Mouse (Mus musculus): ENCODE data around the gene Dad1. TPM values are rescaled to one million over a fixed set of nuclear protein-coding genes. Genes with fewer than 3 reads are reported as not detected.

The Dad1 gene
- polyA plus RNA-seq, 1 experiment, result 130 TPM

DNA sequence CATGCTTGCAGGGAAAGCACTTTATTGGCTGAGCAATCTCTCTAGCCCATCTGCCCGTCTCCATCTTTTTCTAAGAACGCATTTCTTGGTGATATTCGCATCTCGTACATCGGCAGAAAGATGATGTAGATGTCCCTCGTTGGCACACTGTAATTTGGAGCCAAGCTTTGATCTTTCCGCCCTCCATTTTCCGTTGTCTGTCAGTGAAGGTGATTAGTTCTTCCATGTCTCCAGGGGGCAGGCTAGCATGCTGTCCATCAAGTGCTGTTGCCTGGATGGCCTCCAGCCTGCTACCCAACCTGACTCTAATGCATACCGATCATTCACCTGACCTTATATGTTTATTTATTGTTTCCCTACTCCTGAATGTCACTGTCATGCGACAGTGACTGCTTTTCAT is 50.1 kb downstream of the Dad1 start:
- Histone ChIP-seq H3K27ac (ENCODE audit: insufficient read depth, low read depth, low read length) (no peak overlapping the region), H3K4me1 (ENCODE audit: control insufficient read depth, insufficient read depth, low read length) (no peaks in the 10 kb centered on the region), H3K4me3 (ENCODE audit: insufficient read depth, low read length) (no peak overlapping the region)
- no peak for TF ChIP-seq CTCF (IDR thresholded peaks at IDR 0.05; ENCODE audit: low read depth, low read length)
- no peak for TF ChIP-seq POLR2A (IDR thresholded peaks at IDR 0.05; ENCODE audit: borderline replicate concordance, low read depth, low read length)

DNA sequence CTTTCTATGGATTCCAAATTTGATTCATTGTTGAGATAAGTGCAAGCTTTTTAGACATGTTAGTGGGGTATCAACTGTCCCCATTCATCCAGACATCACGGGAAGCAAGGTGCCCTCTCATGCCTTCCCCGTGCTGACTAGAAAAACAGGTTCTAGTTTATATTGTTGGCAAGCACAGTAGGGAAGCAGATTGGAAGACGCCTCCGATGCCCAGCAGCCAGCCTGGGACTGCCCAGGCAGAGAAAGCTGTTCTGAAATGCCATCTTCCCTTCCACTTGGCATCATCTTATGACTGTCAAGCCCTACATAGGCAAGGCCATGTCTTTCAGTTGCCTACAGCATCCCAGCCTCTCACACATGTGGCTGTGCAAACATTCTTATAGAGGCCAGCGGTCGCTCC is 50.7 kb downstream of the Dad1 start:
- H3K4me3 ChIP-seq (ENCODE audit: insufficient read depth, low read length), result no peak overlapping the region
- TF ChIP-seq CTCF (IDR thresholded peaks at IDR 0.05; ENCODE audit: low read depth, low read length) (no peak), POLR2A (IDR thresholded peaks at IDR 0.05; ENCODE audit: borderline replicate concordance, low read depth, low read length) (no peak)
- no peaks in the 10 kb centered on the region for H3K4me1 ChIP-seq (ENCODE audit: control insufficient read depth, insufficient read depth, low read length)
- H3K27ac ChIP-seq (ENCODE audit: insufficient read depth, low read depth, low read length), result no peak overlapping the region

GRCm38 (mm10) chr14:54200363-54200762 is 53.5 kb downstream of the Dad1 start:
- Histone ChIP-seq H3K4me1 (ENCODE audit: control insufficient read depth, insufficient read depth, low read length) (no peaks in the 10 kb centered on the region), H3K4me3 (ENCODE audit: insufficient read depth, low read length) (no peak overlapping the region), H3K27ac (ENCODE audit: insufficient read depth, low read depth, low read length) (no peak overlapping the region)
- no peak for TF ChIP-seq POLR2A (IDR thresholded peaks at IDR 0.05; ENCODE audit: borderline replicate concordance, low read depth, low read length)
- no peak for TF ChIP-seq CTCF (IDR thresholded peaks at IDR 0.05; ENCODE audit: low read depth, low read length)

DNA sequence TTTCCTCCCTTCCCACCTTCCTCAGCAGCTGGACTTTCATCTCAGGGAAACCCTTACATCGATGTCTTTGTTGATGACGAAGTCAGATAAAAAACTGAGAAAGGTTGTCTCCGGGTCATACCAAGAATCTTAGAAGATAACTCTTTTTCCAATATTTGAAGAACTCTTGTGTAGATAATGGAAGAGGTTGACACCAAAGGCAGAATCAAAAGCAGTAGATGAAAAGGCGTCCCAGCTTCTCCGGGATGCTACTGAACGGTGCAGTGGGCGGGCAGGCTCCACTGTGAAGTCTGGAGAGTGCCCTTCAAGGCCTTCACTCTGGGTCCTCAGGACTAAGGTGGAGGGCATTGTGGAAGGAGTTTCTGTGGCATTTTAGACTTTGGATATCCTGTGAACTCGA is 54.2 kb downstream of the Dad1 start:
- TF ChIP-seq CTCF (IDR thresholded peaks at IDR 0.05; ENCODE audit: low read depth, low read length) (no peak), POLR2A (IDR thresholded peaks at IDR 0.05; ENCODE audit: borderline replicate concordance, low read depth, low read length) (no peak)
- Histone ChIP-seq H3K27ac (ENCODE audit: insufficient read depth, low read depth, low read length) (no peak overlapping the region), H3K4me1 (ENCODE audit: control insufficient read depth, insufficient read depth, low read length) (no peaks in the 10 kb centered on the region), H3K4me3 (ENCODE audit: insufficient read depth, low read length) (no peak overlapping the region)

DNA sequence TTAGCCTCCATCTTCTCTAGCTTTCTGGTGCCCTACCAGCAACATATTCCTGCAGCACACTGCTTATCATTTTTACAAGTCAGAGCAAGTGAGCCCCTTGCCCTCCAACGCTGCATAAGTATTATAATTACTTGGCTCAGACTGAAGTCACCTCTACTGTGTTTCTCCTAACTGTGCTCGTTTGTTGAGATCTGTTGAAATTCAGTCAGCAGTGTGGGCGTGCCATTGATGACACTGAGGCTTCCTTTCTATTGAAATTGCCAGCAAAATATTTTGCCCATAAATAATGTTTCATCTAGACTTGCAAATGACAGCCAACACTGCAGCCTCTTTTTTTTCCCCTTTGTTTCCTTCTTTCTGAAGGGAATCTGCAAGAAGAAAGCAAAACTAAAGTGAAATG is 56.2 kb downstream of the Dad1 start:
- no peak overlapping the region for H3K4me3 ChIP-seq (ENCODE audit: insufficient read depth, low read length)
- H3K4me1 ChIP-seq (ENCODE audit: control insufficient read depth, insufficient read depth, low read length), result no peaks in the 10 kb centered on the region
- no peak overlapping the region for H3K27ac ChIP-seq (ENCODE audit: insufficient read depth, low read depth, low read length)
- no peak for TF ChIP-seq CTCF (IDR thresholded peaks at IDR 0.05; ENCODE audit: low read depth, low read length)
- no peak for TF ChIP-seq POLR2A (IDR thresholded peaks at IDR 0.05; ENCODE audit: borderline replicate concordance, low read depth, low read length)

GRCm38 (mm10) chr14:54195838-54196423 is 58.0 kb downstream of the Dad1 start:
- H3K4me1 ChIP-seq (ENCODE audit: control insufficient read depth, insufficient read depth, low read length), result no peaks in the 10 kb centered on the region
- TF ChIP-seq CTCF (IDR thresholded peaks at IDR 0.05; ENCODE audit: low read depth, low read length), result no peak
- no peak for TF ChIP-seq POLR2A (IDR thresholded peaks at IDR 0.05; ENCODE audit: borderline replicate concordance, low read depth, low read length)
- no peak overlapping the region for H3K27ac ChIP-seq (ENCODE audit: insufficient read depth, low read depth, low read length)
- H3K4me3 ChIP-seq (ENCODE audit: insufficient read depth, low read length), result no peak overlapping the region

DNA sequence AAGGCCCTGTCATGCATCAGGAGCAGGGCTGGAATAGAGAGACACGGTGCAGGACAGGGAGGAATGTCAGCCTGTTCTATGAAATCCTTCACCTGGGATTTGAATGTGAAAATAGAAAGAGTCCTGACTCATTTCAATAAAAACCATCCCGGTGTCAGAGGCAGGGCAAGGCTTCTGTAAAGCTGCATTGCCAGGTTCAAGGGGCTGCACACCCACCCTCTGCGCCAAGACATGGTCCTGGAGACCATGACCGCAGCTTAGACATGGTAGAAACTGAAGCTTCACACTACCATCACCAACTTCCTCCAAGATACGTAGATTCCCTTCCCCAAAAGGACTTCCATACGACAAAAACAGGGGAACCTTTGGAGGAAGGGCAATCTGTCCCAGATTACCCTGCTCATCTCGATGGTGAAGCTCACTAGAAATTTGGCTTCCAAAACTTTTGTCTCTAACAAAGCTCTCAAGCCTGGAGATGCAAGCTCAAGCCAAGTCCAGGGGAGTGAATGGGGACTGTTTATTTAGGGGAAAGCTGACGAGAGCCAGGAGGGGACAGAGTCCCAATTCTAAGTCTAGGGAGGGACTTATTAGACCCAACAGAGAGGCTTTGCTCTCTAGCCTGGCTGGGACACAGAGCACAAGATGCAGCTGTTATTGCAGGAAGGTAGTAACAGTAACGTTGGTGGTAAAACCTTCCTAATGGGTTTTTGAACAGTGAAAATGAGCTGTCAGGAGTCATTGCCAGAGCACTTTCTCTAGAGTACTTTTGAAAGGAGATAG is 60.4 kb downstream of the Dad1 start:
- H3K4me3 ChIP-seq (ENCODE audit: insufficient read depth, low read length), result no peak overlapping the region
- no peak overlapping the region for H3K27ac ChIP-seq (ENCODE audit: insufficient read depth, low read depth, low read length)
- no peak for TF ChIP-seq POLR2A (IDR thresholded peaks at IDR 0.05; ENCODE audit: borderline replicate concordance, low read depth, low read length)
- no peak for TF ChIP-seq CTCF (IDR thresholded peaks at IDR 0.05; ENCODE audit: low read depth, low read length)

GRCm38 (mm10) chr14:54192462-54192847 is 61.4 kb downstream of the Dad1 start:
- TF ChIP-seq CTCF (IDR thresholded peaks at IDR 0.05; ENCODE audit: low read depth, low read length) (no peak), POLR2A (IDR thresholded peaks at IDR 0.05; ENCODE audit: borderline replicate concordance, low read depth, low read length) (no peak)
- no peak overlapping the region for H3K27ac ChIP-seq (ENCODE audit: insufficient read depth, low read depth, low read length)
- no peak overlapping the region for H3K4me3 ChIP-seq (ENCODE audit: insufficient read depth, low read length)
- H3K4me1 ChIP-seq (ENCODE audit: control insufficient read depth, insufficient read depth, low read length), result no peaks in the 10 kb centered on the region

More for the DNA sequence above, 60.4 kb downstream of the Dad1 start:
- H3K4me1 ChIP-seq (ENCODE audit: control insufficient read depth, insufficient read depth, low read length), result no peaks in the 10 kb centered on the region

DNA sequence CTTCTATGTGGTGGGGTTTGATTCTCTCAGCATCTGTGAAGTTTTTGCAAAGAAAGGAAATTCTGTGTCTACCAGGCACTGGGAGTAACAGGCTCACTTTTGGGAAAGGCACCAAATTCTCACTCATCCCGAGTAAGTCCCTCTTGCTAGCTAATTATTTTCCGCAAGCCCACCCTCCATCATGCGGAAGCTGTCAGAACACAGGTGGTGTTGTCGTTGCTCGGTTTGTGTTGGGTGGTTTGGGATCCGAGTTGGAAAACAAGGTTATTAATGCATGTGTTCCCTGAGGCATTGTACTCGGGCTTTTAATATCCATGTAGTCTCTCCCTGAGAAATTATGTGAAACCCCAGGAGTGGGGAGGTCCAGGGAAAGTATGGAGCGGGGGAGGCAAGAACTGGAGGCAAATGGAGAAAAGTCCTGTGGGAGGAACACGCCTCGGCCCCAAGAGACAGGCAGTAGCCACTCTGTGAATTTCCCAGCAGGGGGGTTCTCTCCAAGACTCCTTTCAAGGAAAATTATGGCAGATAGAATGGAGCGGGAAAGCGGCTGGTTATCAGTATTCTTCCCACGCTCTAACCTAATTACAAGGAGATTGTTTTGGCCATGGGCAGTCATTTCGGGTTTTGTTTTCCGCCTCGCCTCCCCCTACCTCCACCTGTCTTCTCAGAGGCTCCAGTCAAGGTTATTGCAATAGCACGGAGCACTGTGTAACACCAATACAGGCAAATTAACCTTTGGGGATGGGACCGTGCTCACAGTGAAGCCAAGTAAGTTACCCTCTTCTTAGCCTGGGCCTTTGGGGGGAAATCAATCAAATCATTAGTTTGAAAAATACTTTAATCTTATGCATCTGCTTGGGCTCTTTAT is 62.1 kb downstream of the Dad1 start:
- Histone ChIP-seq H3K27ac (ENCODE audit: insufficient read depth, low read depth, low read length) (no peak overlapping the region), H3K4me3 (ENCODE audit: insufficient read depth, low read length) (no peak overlapping the region)

GRCm38 (mm10) chr14:54191026-54191390 is 62.9 kb downstream of the Dad1 start:
- Histone ChIP-seq H3K27ac (ENCODE audit: insufficient read depth, low read depth, low read length) (no peak overlapping the region), H3K4me1 (ENCODE audit: control insufficient read depth, insufficient read depth, low read length) (no peaks in the 10 kb centered on the region), H3K4me3 (ENCODE audit: insufficient read depth, low read length) (no peak overlapping the region)
- TF ChIP-seq CTCF (IDR thresholded peaks at IDR 0.05; ENCODE audit: low read depth, low read length), result no peak
- no peak for TF ChIP-seq POLR2A (IDR thresholded peaks at IDR 0.05; ENCODE audit: borderline replicate concordance, low read depth, low read length)

More for the DNA sequence above, 62.1 kb downstream of the Dad1 start:
- TF ChIP-seq CTCF (IDR thresholded peaks at IDR 0.05; ENCODE audit: low read depth, low read length) (no peak), POLR2A (IDR thresholded peaks at IDR 0.05; ENCODE audit: borderline replicate concordance, low read depth, low read length) (no peak)
- no peaks in the 10 kb centered on the region for H3K4me1 ChIP-seq (ENCODE audit: control insufficient read depth, insufficient read depth, low read length)

All from bone marrow macrophage, adult 2 months (primary cell).